Comparison of ENCODE assay signal across 8 mouse cellular contexts in genomic region chr7:81706416-81707391, GRCm38 (mm10). TPM values are rescaled to one million over a fixed set of nuclear protein-coding genes. Genes with fewer than 3 reads are reported as not detected.
DNase-seq lines count a peak whose midpoint lies in the region; ATAC-seq and TF ChIP-seq lines count a peak whose summit lies in the region.

No protein-coding gene starts in this region.

- no peak for TF ChIP-seq CTCF in lung, adult 2 months (IDR thresholded peaks at IDR 0.05; ENCODE audit: insufficient read depth, low read length)
- no peak for TF ChIP-seq CTCF in brain, embryonic 14.5 days (IDR thresholded peaks at IDR 0.05; ENCODE audit: borderline replicate concordance, extremely low read depth, insufficient read depth, insufficient read length)

- 1% methylated on average over 102 of the region's 114 CpGs for WGBS in lung, adult 2 months
- under 1% methylated on average over 100 of the region's 114 CpGs for WGBS in forebrain, embryonic 16.5 days
- WGBS in intestine, embryonic 14.5 days, result 1% methylated on average over 62 of the region's 114 CpGs
- WGBS in liver, embryonic 15.5 days (ENCODE audit: insufficient replicate concordance), result under 1% methylated on average over 104 of the region's 114 CpGs

- H3K36me3 ChIP-seq in forebrain, embryonic 16.5 days (ENCODE audit: control insufficient read depth, insufficient read depth), result no peaks in the 10 kb centered on the region
- no peaks in the 10 kb centered on the region for H3K36me3 ChIP-seq in intestine, embryonic 14.5 days (ENCODE audit: control insufficient read depth, insufficient read depth, low read length)
- no peaks in the 10 kb centered on the region for H3K36me3 ChIP-seq in liver, embryonic 15.5 days (replicated peaks)

- no peaks in the 10 kb centered on the region for H3K9me3 ChIP-seq in forebrain, embryonic 16.5 days (ENCODE audit: control insufficient read depth, low read length)
- H3K9me3 ChIP-seq in intestine, embryonic 14.5 days (ENCODE audit: control insufficient read depth, low read length), result peaks cover 5% of the 10 kb centered on the region; the same call in 1 of the 2 replicates
- no peaks in the 10 kb centered on the region for H3K9me3 ChIP-seq in liver, embryonic 15.5 days (replicated peaks)

- H3K4me1 ChIP-seq in lung, adult 2 months (ENCODE audit: control insufficient read depth, insufficient read depth, low read length), result no peaks in the 10 kb centered on the region
- peaks cover 14% of the 10 kb centered on the region for H3K4me1 ChIP-seq in forebrain, embryonic 16.5 days (replicated peaks; ENCODE audit: control insufficient read depth, insufficient read depth, low read length)
- peaks cover 7% of the 10 kb centered on the region; the same call in 1 of the 2 replicates for H3K4me1 ChIP-seq in intestine, embryonic 14.5 days (replicated peaks; ENCODE audit: control insufficient read depth, insufficient read depth, low read length)
- H3K4me1 ChIP-seq in liver, embryonic 15.5 days (replicated peaks), result peaks cover 17% of the 10 kb centered on the region

- no peaks in the 10 kb centered on the region for H3K27me3 ChIP-seq in forebrain, embryonic 16.5 days (replicated peaks; ENCODE audit: control insufficient read depth, insufficient read depth, low read length)
- H3K27me3 ChIP-seq in intestine, embryonic 14.5 days (replicated peaks; ENCODE audit: control insufficient read depth, insufficient read depth, low read length), result peaks cover 30% of the 10 kb centered on the region
- peaks cover 76% of the 10 kb centered on the region for H3K27me3 ChIP-seq in liver, embryonic 15.5 days

- peak overlapping the region; percentile 50; the same call in 1 of the 2 replicates for H3K27ac ChIP-seq in forebrain, embryonic 16.5 days (ENCODE audit: low read length)
- H3K27ac ChIP-seq in intestine, embryonic 14.5 days (ENCODE audit: low read depth), result no peak overlapping the region
- H3K27ac ChIP-seq in liver, embryonic 15.5 days (replicated peaks), result no peak overlapping the region

- no peak for TF ChIP-seq POLR2A in lung, adult 2 months (IDR thresholded peaks at IDR 0.05; ENCODE audit: borderline replicate concordance, extremely low read depth, low read depth, low read length)
- 0 out of 2 replicates have a peak, but pooled peaks have one; percentile 9 for TF ChIP-seq POLR2A in brain, embryonic 14.5 days (IDR thresholded peaks at IDR 0.05; ENCODE audit: borderline replicate concordance, extremely low read depth, insufficient read depth, insufficient read length, poor library complexity, severe bottlenecking)

- H3K4me2 ChIP-seq in forebrain, embryonic 16.5 days (ENCODE audit: low read length), result peak overlapping the region; percentile 88
- peak overlapping the region; percentile 88 for H3K4me2 ChIP-seq in intestine, embryonic 14.5 days (ENCODE audit: low read length)
- H3K4me2 ChIP-seq in liver, embryonic 15.5 days, result peak overlapping the region; percentile 80

- peak; percentile 28 for DNase-seq in lung, adult 2 months
- DNase-seq in lung, postnatal 25 days (ENCODE audit: low spot score), result no peak
- DNase-seq in brain, embryonic 14.5 days (ENCODE audit: low read depth), result peak; percentile 65
- DNase-seq in intestine, embryonic 14.5 days (ENCODE audit: low spot score), result peak; percentile 65
- peak; percentile 58 for DNase-seq in retina, embryonic 14.5 days (ENCODE audit: low spot score)

- peak; percentile 84 for ATAC-seq in forebrain, embryonic 16.5 days
- ATAC-seq in intestine, embryonic 14.5 days (replicated peaks; ENCODE audit: low FRiP score, low TSS enrichment, low read depth), result peak; percentile 78
- ATAC-seq in liver, embryonic 15.5 days (ENCODE audit: insufficient read depth), result peak; percentile 70
- no peak for ATAC-seq in activated CD4-positive, CD25-positive, alpha-beta regulatory T cell, adult 4 months

- H3K4me3 ChIP-seq in lung, adult 2 months (replicated peaks; ENCODE audit: extremely low read depth, low read depth, low read length), result peak overlapping the region; percentile 44
- H3K4me3 ChIP-seq in forebrain, embryonic 16.5 days (replicated peaks; ENCODE audit: low read length), result peak overlapping the region; percentile 69
- H3K4me3 ChIP-seq in intestine, embryonic 14.5 days (ENCODE audit: low read depth, low read length), result peak overlapping the region; percentile 41
- H3K4me3 ChIP-seq in liver, embryonic 15.5 days (replicated peaks), result peak overlapping the region; percentile 65

- peak overlapping the region; percentile 80 for H3K9ac ChIP-seq in forebrain, embryonic 16.5 days (replicated peaks; ENCODE audit: low read depth, low read length)
- peak overlapping the region; percentile 55 for H3K9ac ChIP-seq in intestine, embryonic 14.5 days (ENCODE audit: low read length)
- H3K9ac ChIP-seq in liver, embryonic 15.5 days, result peak overlapping the region; percentile 53

RNA-seq across cellular contexts. Expression of gene Homer2, which starts 0.6 kb away (rescaled TPM):
- polyA plus RNA-seq in lung, adult 2 months (2012; rRNA removed), result 2.2 and 2.8 TPM in 2 replicates
- polyA plus RNA-seq in brain, embryonic 14.5 days (2012; rRNA removed), result 12.9 and 17.1 TPM in 2 replicates
- 16.8 and 19.1 TPM in 2 replicates for polyA plus RNA-seq in forebrain, embryonic 16.5 days (2015; fragmentation: Nextera tagmentation; extraction: Ambion mirVana)
- 21.7 and 33.8 TPM in 2 replicates for polyA plus RNA-seq in intestine, embryonic 14.5 days (2014; fragmentation: Nextera tagmentation; extraction: Ambion mirVana)
- polyA plus RNA-seq in liver, embryonic 15.5 days (2015; fragmentation: Nextera tagmentation; extraction: Ambion mirVana), result 3.9 and 4.8 TPM in 2 replicates
- under 1 TPM in 1 of 2 experiments, not detected in 1; 0.41 TPM for polyA plus RNA-seq in activated CD4-positive, CD25-positive, alpha-beta regulatory T cell, adult 4 months (2017; shearing (Covaris generic))

RNA-seq across cellular contexts. Expression of gene Ramac, which starts 56.0 kb away (rescaled TPM):
- polyA plus RNA-seq in lung, adult 2 months (2012; rRNA removed), result 7.6 and 13.6 TPM in 2 replicates
- polyA plus RNA-seq in brain, embryonic 14.5 days (2012; rRNA removed), result 59.7 and 63.1 TPM in 2 replicates
- polyA plus RNA-seq in forebrain, embryonic 16.5 days (2015; fragmentation: Nextera tagmentation; extraction: Ambion mirVana), result 164 and 176 TPM in 2 replicates
- polyA plus RNA-seq in intestine, embryonic 14.5 days (2014; fragmentation: Nextera tagmentation; extraction: Ambion mirVana), result 125 and 136 TPM in 2 replicates
- 57.5 and 58.7 TPM in 2 replicates for polyA plus RNA-seq in liver, embryonic 15.5 days (2015; fragmentation: Nextera tagmentation; extraction: Ambion mirVana)
- polyA plus RNA-seq in activated CD4-positive, CD25-positive, alpha-beta regulatory T cell, adult 4 months (2017; shearing (Covaris generic)), result 100 to 1,000 TPM; 159 to 170 TPM
